Mouse (Mus musculus): ENCODE measurements around the gene Hoxc4. TPM values are rescaled to one million over a fixed set of nuclear protein-coding genes. Genes with fewer than 3 reads are reported as not detected.

Gene Hoxc4
- 1.7 TPM for polyA plus RNA-seq (2021)

DNA sequence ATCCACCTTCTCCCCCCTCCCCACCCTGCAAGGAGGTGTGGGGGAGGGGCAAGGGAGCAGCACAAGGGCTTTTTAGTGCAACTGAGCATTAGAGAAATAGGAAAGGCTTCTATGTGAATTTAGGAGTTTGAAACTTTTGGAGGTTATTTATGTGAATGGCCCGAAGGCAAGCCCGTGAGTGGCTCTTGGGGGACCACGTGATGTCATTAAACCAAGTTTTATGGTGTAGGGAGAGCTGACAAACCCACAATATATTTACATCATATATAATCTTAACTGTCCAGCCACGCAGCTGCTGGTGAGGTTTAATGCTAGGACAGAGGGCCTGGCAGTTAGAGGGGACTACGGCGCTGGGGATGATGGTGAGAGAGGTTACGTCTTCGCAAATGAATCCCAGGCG, at the start of gene Hoxc4:
TSS of gene Hoxc4 (plus strand) at position 299 of the 400 bp plus-strand sequence.
- no peaks in the 10 kb centered on the region for H3K27me3 ChIP-seq
- DNase-seq (ENCODE audit: low read depth, low spot score) = no peak
- CTCF ChIA-PET = no interaction called here
- POLR2A ChIA-PET = no interaction called here
- in situ Hi-C loops (cut with MboI; ENCODE audit: low pct_unique_long_range_greater_than_20kb) = loop anchor here (10.0 kb wide), 1 partner anchor 146 kb away; the partner anchor contains the start of gene Smug1
- no peak for TF ChIP-seq CTCF (IDR thresholded peaks at IDR 0.05)
- ATAC-seq = no peak

DNA sequence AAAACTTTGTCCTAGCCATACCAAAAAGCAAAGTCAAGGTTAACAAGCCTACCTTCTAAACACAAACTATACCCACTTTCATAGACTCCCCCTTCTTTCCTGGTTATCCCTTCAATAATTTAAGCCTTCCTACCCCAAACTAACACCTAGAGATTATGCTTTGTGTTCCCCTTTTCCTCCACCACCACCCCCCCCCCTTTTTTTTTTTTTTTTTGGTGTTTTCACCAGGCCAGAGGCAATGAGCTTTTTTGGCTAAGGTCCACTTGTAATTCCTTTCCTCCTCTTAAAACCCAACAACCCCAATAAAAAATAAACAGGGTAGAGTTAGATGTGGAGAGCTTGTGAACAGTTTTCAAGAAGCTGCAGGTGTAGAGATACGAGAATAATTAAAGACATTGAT, 49.4 kb upstream of the Hoxc4 start:
- TF ChIP-seq CTCF (IDR thresholded peaks at IDR 0.05) = no peak
- ChIA-PET CTCF (interaction anchor here (1.1 kb wide), 1 partner anchor 209 kb away, joined by 5 read pairs; no protein-coding TSS in a partner anchor), POLR2A (interaction anchor here (0.8 kb wide), 1 partner anchor 10 kb away, joined by 5 read pairs; no protein-coding TSS in a partner anchor)
- in situ Hi-C loops (cut with MboI; ENCODE audit: low pct_unique_long_range_greater_than_20kb) = loop anchor here (10.0 kb wide), 1 partner anchor 336 kb away; no protein-coding TSS in a partner anchor
- ATAC-seq (no peak), DNase-seq (ENCODE audit: low read depth, low spot score) (no peak)
- H3K27me3 ChIP-seq = no peaks in the 10 kb centered on the region

DNA sequence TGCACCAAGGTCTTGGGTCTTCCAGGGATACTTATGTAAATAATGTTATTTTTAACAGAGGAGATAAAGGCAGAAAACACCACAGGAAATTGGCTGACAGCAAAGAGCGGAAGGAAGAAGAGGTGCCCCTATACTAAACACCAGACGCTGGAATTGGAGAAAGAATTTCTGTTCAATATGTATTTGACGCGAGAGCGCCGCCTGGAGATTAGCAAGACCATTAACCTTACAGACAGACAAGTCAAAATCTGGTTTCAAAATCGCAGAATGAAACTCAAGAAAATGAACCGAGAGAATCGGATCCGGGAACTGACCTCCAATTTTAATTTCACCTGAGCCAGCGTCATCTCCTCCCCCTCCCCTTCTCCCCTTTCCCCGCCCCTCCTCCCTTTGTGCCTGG, 48.0 kb upstream of the Hoxc4 start:
- POLR2A ChIA-PET = no interaction called here
- ATAC-seq (no peak), DNase-seq (ENCODE audit: low read depth, low spot score) (no peak)
- TF ChIP-seq CTCF (IDR thresholded peaks at IDR 0.05) = no peak
- CTCF ChIA-PET = no interaction called here
- in situ Hi-C loops (cut with MboI; ENCODE audit: low pct_unique_long_range_greater_than_20kb) = no loop called here
- no peaks in the 10 kb centered on the region for H3K27me3 ChIP-seq

DNA sequence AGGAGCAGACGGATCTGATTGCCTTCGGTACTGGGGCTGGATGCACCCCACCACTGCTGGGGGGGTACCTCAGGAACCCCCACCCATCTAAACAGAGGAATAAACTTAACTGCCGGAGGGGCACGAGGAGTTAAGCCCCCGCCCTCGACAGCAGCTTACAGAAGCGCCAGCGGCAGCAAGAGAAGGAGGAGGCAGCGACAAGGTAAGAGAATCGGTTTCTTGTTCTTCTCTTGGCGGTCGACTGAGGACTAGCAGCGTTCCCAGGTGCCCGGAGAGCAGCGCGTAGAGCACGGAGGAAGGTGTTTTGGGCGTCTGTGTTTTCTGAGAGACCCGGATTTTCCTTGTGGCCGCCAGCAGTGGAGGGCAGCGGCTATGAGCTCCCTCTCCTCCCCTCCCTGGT, 46.5 kb upstream of the Hoxc4 start:
- ChIA-PET CTCF (interaction anchor here (1.2 kb wide), 1 partner anchor 213 kb away, joined by 3 read pairs; no protein-coding TSS in a partner anchor), POLR2A (no interaction called here)
- TF ChIP-seq CTCF (IDR thresholded peaks at IDR 0.05) = no peak
- no peak for ATAC-seq
- H3K27me3 ChIP-seq = no peaks in the 10 kb centered on the region
- no peak for DNase-seq (ENCODE audit: low read depth, low spot score)
- in situ Hi-C loops (cut with MboI; ENCODE audit: low pct_unique_long_range_greater_than_20kb) = no loop called here

DNA sequence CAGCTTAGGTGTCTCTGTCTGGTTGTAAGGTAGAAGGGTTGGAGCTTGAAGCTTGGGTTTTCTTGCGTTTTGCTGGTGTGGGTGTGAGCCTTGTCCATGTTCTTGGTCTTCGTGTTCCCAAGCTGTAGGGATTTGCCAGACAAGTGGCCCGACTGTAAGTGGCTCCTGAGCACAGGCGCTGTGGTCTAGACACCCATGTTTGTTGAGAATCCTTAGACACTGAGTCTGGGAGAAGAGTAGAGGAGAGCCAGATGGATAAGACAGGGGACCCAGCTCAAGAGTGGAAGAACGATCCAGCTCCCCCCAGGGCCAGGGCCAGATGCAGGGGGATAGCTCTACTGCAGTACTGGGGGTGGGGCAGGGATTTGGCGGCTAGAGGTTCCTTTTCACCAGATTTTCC, 46.0 kb upstream of the Hoxc4 start:
- POLR2A ChIA-PET = no interaction called here
- CTCF ChIA-PET = interaction anchor here (1.2 kb wide), 1 partner anchor 212 kb away, joined by 3 read pairs; no protein-coding TSS in a partner anchor
- TF ChIP-seq CTCF (IDR thresholded peaks at IDR 0.05) = no peak
- no peak for ATAC-seq
- in situ Hi-C loops (cut with MboI; ENCODE audit: low pct_unique_long_range_greater_than_20kb) = no loop called here
- DNase-seq (ENCODE audit: low read depth, low spot score) = no peak
- H3K27me3 ChIP-seq = no peaks in the 10 kb centered on the region

DNA sequence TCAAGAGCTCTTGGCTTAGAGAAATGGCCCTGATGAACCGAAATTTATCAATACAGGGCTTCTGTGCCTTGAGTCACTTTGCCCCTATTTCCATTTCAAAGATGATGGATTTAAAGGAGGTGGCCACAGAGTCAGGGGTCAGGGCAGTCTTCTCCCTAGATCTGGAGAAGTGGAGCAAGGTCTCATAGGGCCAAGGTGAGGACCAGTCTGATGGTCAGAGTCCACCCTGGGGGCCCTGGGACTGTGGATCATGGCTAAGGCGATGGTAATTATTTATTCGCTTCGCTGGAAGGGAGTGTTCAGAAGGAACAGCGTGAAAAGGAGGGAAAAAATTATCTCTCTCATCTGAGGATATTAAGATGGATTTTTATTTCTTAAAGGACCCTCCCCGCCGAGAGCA, 43.7 kb upstream of the Hoxc4 start:
- ATAC-seq (no peak), DNase-seq (ENCODE audit: low read depth, low spot score) (no peak)
- ChIA-PET POLR2A (no interaction called here), CTCF (interaction anchor here (0.9 kb wide), 1 partner anchor 9 kb away, joined by 3 read pairs; the partner anchor contains the start of gene Hoxc10)
- no peak for TF ChIP-seq CTCF (IDR thresholded peaks at IDR 0.05)
- H3K27me3 ChIP-seq = no peaks in the 10 kb centered on the region
- in situ Hi-C loops (cut with MboI; ENCODE audit: low pct_unique_long_range_greater_than_20kb) = no loop called here

DNA sequence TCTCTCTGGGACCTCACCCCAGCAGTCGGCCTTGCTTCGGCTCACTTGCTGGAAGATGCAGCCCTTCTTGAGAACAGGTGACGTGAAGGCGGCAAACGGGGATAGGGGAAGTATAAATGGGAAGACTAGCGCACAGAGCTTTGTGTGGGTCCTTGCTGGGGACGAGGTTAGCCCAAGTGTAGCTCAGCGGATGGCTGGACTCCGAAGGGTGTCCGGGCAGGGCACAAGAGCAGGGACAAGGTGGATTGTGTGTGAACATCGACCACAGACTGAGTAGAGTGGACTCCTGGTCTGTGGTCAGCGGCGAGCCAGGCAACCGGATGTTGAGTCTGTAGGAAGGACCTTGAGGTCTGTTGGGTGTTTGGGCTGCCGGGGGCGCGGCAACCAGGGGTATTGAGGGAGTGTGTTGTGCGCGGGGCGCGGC, 43.0 kb upstream of the Hoxc4 start:
- no peaks in the 10 kb centered on the region for H3K27me3 ChIP-seq
- no peak for TF ChIP-seq CTCF (IDR thresholded peaks at IDR 0.05)
- ChIA-PET POLR2A (no interaction called here), CTCF (no interaction called here)
- DNase-seq (ENCODE audit: low read depth, low spot score) = no peak
- in situ Hi-C loops (cut with MboI; ENCODE audit: low pct_unique_long_range_greater_than_20kb) = no loop called here
- no peak for ATAC-seq

DNA sequence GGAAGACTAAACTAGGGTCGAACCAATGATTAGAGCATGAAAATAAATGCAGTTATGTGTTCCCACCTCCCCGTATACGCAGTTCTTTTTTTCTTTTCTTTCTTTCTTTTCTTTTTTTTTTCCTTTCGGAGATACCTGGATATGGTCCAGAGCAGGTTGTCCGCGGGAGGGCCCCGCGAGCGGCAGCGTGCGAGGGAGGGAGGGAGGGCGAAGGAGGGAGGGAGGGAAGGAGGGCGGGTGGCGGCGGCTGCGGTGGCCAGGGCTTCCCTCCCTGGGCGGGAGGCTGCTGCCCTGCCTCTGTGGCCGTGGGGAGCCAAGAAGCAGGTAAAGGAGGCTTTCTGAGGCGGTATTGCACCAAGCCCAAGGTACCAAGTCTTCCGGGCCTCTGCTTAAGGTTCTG, 42.6 kb upstream of the Hoxc4 start, which contains the start of gene Hoxc9:
TSS of gene Hoxc9 (plus strand) at position 269 of the 400 bp plus-strand sequence.
- ATAC-seq (no peak), DNase-seq (ENCODE audit: low read depth, low spot score) (no peak)
- no peaks in the 10 kb centered on the region for H3K27me3 ChIP-seq
- TF ChIP-seq CTCF (IDR thresholded peaks at IDR 0.05) = no peak
- ChIA-PET CTCF (no interaction called here), POLR2A (no interaction called here)
- in situ Hi-C loops (cut with MboI; ENCODE audit: low pct_unique_long_range_greater_than_20kb) = no loop called here

DNA sequence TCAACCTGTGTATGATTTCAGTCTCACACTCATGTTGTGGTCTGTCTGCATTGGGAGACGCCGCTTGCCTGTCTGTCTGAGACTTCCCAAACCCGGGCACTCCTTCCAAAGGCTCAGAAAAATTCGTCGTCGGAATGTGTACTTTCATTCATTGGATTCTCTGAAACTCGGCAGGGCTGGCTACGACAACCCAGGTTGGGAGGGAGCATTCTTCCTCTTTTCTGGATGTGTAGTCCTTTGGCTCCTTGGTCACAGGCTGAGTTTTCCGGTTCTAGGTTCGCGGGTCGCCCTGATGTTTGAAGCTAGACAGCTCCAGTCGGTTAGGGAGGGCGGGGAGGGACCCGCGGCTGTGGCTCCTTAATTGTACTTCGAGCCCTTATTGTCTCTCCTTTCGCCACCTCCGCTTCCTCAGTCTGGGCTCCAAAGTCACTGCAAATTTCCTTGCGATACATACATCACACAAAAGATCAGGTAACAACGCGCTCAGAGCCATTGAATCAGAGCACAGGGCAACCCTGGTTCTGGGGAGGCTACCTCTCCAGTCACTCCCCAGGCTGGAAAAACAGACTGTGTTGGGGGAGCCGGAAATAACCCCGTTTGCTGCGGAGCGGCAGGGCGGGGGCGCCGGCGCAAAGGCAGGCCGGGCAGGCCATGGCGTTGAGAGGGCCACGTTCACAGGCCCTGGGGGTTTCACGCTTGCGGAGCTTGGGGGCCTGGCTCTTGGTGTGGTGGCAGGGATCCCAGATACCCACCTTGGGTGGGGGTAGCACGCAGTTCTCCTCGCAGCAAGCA, 41.9 kb upstream of the Hoxc4 start:
- CTCF ChIA-PET = interaction anchor here (2.1 to 8.2 kb wide), 2 partner anchors 11 to 202 kb away, joined by 8 to 63 read pairs; partner anchors contain the start of gene Hoxc10
- TF ChIP-seq CTCF (IDR thresholded peaks at IDR 0.05) = no peak
- no peaks in the 10 kb centered on the region for H3K27me3 ChIP-seq
- POLR2A ChIA-PET = interaction anchor here (1.2 kb wide), 1 partner anchor 22 kb away, joined by 5 read pairs; no protein-coding TSS in a partner anchor
- no peak for DNase-seq (ENCODE audit: low read depth, low spot score)
- ATAC-seq = no peak
- in situ Hi-C loops (cut with MboI; ENCODE audit: low pct_unique_long_range_greater_than_20kb) = no loop called here

DNA sequence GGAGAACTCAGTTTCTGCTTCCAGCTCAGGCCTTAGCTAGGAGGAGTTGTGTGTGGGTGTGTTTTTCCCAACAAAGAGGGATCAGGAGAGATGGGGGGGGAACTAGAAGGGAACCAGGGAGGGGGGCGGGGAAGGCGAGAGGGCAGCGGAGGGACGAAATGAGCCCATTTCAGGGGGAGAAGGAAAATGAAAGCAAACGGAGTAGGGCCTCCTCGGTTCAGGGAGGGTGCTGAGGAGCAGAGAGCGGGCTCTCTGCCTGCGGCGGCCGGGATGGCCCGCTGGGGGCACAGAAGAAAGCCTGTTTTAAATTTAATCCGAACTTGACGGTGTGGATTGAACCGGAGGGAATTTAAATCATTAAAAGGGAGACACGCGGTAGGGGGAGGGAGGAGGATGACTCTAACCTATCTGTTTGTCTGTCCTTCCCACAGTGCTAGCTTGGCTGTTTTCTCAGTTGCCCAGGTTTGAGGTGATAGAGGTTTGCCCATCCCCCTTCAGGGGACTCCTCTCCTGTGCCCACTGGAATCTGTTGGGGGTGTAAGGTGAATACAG, 41.2 kb upstream of the Hoxc4 start:
- ATAC-seq = no peak

More for the DNA sequence above, 41.2 kb upstream of the Hoxc4 start:
- no peaks in the 10 kb centered on the region for H3K27me3 ChIP-seq
- CTCF ChIA-PET = interaction anchor here (2.1 to 8.2 kb wide), 2 partner anchors 11 to 201 kb away, joined by 8 to 63 read pairs; partner anchors contain the start of gene Hoxc10
- DNase-seq (ENCODE audit: low read depth, low spot score) = no peak
- in situ Hi-C loops (cut with MboI; ENCODE audit: low pct_unique_long_range_greater_than_20kb) = no loop called here
- POLR2A ChIA-PET = interaction anchor here (1.2 kb wide), 1 partner anchor 21 kb away, joined by 5 read pairs; no protein-coding TSS in a partner anchor
- no peak for TF ChIP-seq CTCF (IDR thresholded peaks at IDR 0.05)

Measured in Patski (cell line).